Mouse (Mus musculus) cortical plate, adult 2 months (tissue): Measurements from ENCODE around the gene Tmem56. TPM values are rescaled to one million over a fixed set of nuclear protein-coding genes. Genes with fewer than 3 reads are reported as not detected.

ENCODE experiments used
- H3K27ac ChIP-seq: fragments of 200-500 bp; 2 replicates; pipeline ENCODE4 v1.5.1; 2012; ENCODE audit warnings: low read length, control low read depth, inconsistent platforms; ENCODE audit not compliant: insufficient read depth
- H3K4me1 ChIP-seq: fragments of 200-500 bp; 2 replicates; pipeline ENCODE4 v1.6.1; 2011; ENCODE audit warnings: low read length; ENCODE audit not compliant: control insufficient read depth, insufficient read depth
- H3K4me3 ChIP-seq: fragments of 200-500 bp; 2 replicates; pipeline ENCODE4 v1.5.1; 2011; ENCODE audit warnings: mild to moderate bottlenecking, low read length, control low read depth; ENCODE audit not compliant: insufficient read depth
- CTCF ChIP-seq: fragments of 200-500 bp; IDR thresholded peaks from 2 replicates; pipeline ENCODE4 v1.5.1; 2011; ENCODE audit warnings: mild to moderate bottlenecking, control low read depth, low read length; ENCODE audit not compliant: insufficient read depth; ENCODE audit errors: extremely low read depth
- POLR2A ChIP-seq: fragments of 200-500 bp; IDR thresholded peaks from 2 replicates; pipeline ENCODE4 v1.6.1; 2011; ENCODE audit warnings: mild to moderate bottlenecking, low read length, control low read depth; ENCODE audit not compliant: insufficient read depth; ENCODE audit errors: extremely low read depth
- polyA plus RNA-seq: library from polyadenylated mRNA; depleted of rRNA; stranded (reverse); fragments of >200 nt; gene quantifications from 2 replicates; pipeline ENCODE4 v1.2.3, GENCODE M21; 2012; rRNA removed

Gene Tmem56
- polyA plus RNA-seq, 1 experiment = 25.2 TPM

DNA sequence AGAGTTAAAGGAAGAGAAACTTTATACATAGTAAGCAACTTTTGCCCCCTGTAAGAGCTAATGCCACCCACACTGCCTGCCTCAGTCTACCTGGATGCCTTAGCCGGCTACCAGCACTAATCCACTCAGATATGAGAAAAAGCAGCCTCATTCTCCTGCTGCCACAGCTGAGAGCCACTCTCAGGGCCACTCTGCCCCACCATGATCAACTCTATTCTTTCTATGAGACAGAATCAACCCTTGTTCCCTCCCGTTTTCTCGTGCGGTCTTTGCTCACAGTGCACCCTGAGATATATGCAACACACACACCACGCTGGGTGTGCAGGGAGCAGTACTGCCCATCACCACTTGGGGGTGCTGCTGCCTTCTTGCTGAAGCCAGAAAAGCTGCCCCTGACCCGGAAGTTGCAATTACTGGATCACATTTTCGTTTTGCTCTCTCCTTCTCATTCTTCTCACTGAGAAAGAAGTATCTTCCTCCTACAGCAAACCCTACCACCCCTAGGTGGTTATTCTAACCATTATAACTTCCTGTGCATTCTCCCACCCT is 119.6 kb downstream of the Tmem56 start:
- no peak overlapping the region for H3K4me3 ChIP-seq

DNA sequence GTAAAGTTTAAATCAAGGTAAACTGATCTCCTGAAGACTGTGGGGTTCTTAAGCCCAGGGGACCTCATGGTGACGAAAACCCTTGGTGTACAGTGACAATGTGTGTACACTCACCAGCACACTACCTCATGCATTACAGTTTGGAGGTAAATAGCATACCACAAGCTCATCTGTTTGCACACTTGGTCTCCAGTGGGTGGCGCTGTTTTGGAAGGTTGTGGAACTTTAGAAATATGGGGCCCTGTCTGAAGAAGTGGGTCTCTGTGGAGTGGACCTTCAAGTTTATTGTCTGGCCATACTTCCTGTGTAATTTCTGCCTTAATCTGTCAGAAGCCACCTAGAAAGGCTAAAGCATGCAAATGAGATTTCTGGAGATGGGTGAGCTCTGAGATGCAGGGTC is 121.2 kb downstream of the Tmem56 start:
- TF ChIP-seq CTCF (peak; percentile 25; the same call in 1 of the 2 replicates), POLR2A (no peak)
- no peaks in the 10 kb centered on the region for H3K4me1 ChIP-seq
- H3K27ac ChIP-seq = no peak overlapping the region
- no peak overlapping the region for H3K4me3 ChIP-seq

More for the DNA sequence above, 119.6 kb downstream of the Tmem56 start:
- no peak overlapping the region for H3K27ac ChIP-seq
- TF ChIP-seq POLR2A (no peak), CTCF (peak; percentile 70)
- no peaks in the 10 kb centered on the region for H3K4me1 ChIP-seq

DNA sequence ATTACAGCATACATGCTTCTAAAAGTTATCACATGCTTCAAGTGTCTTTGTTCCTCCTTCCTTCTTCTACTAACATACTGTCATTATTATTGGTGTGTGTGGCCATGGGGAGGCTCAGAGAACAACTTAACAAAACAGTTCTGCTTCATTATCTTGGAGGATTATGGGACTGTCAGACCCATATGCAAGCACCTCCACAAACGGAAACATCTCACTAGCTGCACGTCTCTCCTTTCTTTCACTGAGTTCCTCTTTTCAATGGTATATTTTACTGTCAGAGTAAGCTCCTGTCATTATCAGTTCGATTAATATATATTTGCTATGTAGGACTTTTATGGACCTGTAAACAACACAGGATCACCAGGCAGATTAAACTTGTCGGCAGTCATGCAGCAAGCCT is 122.5 kb downstream of the Tmem56 start:
- no peak overlapping the region for H3K27ac ChIP-seq
- H3K4me1 ChIP-seq = no peaks in the 10 kb centered on the region
- no peak overlapping the region for H3K4me3 ChIP-seq
- TF ChIP-seq POLR2A (no peak), CTCF (no peak)

DNA sequence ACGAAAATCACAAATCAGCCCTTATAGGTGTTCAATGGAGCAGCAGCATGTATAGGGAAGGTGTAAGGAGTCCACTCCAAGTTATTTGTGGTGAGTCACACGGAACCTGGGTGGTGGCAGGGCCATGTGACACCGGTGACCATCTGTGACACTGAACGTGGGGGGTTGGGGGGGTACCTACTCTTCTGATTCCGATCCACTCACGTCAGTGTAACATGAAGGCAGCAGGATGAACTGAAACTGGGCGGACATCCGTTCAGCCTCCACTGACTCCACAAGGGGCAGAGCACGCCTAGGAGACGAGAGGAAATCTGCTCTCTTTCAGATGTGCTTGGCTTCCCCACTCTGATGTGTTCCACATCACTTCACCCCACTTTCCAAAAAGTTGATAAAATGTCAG is 123.3 kb downstream of the Tmem56 start:
- no peak for TF ChIP-seq CTCF
- no peak for TF ChIP-seq POLR2A
- H3K4me1 ChIP-seq = no peaks in the 10 kb centered on the region
- H3K27ac ChIP-seq = no peak overlapping the region
- no peak overlapping the region for H3K4me3 ChIP-seq

DNA sequence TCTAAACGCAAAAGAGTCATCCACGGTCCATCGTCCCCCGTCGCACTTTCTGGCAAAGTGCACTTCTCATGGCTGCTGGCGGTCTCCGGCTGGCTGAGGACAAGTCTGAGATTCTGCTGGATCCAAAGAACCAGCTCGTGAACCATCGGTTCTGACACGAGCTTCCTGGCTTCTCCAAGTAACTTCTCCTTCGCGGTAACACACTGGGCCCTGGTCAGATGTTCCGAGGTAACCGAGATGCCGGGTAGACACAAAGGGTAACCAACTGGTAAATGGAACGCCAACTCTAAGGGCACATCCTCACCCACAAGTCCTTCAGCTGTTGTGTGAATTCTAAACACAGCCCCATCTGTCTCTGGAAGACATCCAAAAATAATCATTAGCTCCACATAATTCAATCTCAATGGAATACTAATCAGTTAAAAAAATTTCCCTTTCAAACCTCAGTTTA is 124.0 kb downstream of the Tmem56 start:
- TF ChIP-seq CTCF (no peak), POLR2A (no peak)
- H3K4me1 ChIP-seq = no peaks in the 10 kb centered on the region
- H3K27ac ChIP-seq = no peak overlapping the region
- no peak overlapping the region for H3K4me3 ChIP-seq

DNA sequence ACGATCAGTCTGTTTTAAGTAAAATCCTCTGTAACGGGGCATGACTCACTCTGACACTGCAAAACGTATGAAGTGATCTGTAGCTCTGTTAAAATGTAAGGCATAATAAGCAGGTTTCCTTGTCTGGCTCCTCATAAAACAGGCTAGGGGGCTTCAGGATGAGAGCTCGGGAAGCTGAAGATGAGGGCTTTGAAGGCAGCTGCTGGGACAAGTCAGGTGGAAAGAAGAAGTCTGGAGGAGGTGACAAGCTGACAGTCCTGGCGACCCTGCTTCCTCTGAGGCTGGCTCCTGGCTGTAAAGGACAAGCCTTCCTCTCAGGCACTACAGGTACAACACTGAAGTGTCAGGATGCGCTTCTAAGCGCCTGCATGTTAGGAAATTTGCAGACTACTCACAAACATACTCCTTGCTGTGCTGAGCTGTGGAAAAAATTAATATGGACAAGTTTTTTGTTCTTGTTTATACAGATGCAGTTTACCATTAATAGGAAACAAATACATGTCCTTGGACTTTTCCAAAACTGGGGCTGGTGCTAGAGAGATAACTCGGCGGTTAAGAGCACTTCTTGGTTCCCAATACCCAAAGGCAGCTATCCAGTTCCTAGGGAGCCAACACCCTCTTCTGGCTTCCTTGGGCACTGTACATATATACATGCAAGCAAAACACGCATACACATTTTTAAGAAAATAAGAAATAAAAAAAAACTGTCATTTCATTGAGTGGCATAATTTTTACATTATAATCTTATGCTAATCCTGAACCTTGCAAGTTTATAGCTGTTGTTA is 125.2 kb downstream of the Tmem56 start:
- H3K4me1 ChIP-seq = no peaks in the 10 kb centered on the region
- no peak for TF ChIP-seq CTCF
- no peak for TF ChIP-seq POLR2A
- 0 out of 2 replicates have a peak overlapping the region, but pooled peaks have one; percentile 26 for H3K27ac ChIP-seq
- H3K4me3 ChIP-seq = no peak overlapping the region

DNA sequence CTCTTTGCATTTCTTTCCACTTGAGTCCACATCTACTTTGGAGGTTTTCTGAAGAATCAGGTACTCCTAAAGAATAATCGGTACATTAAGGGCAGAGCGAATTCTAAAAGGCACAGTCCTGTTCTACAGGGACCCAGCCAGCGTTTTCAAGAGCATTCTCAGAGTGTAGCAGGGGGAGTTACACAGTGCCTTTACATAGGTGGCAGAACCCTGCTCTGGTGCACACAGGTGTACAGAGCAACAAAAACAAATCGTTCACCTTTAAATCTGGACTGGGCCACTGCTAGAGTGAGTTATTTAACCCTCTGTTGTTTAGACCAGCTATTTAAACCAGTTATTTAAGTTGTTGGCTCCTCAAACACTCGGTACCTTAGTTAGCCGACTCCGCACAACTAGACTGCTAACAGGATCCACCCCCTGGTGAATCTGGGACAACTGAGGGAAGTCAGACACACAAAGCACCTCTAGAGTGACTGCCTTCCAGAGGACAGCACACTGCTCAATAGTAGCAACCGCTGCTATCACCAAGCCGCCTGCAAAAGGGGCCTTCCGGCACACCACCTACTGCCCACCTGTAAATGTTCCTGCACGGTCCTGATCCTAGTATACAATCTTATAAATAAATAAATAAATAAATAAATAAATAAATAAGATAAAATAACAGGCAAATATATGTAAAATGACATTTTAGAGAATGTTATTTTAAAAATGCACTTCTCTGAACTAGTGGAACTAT is 126.3 kb downstream of the Tmem56 start:
- no peak overlapping the region for H3K27ac ChIP-seq
- no peak for TF ChIP-seq POLR2A
- no peak for TF ChIP-seq CTCF
- H3K4me1 ChIP-seq = no peaks in the 10 kb centered on the region
- H3K4me3 ChIP-seq = no peak overlapping the region

DNA sequence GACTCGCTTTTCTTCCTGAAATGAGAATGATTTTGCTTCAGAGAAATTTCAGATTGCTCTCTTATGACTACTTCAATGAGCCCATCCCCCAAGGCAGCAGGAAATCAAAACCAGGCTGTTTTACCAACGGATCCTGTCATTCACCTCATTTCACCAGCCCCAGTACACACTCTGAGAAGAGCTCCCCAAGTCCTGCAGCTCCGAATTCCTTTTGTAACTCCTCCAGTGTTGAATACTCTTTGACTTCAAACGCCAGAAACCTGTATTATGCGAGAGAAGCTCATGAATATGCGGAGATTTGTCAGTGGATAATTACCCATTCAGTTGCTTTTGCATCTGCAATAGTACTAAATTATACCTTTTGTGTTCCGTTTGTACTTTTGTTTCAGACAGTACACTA is 126.9 kb downstream of the Tmem56 start:
- Histone ChIP-seq H3K27ac (no peak overlapping the region), H3K4me3 (no peak overlapping the region), H3K4me1 (no peaks in the 10 kb centered on the region)
- no peak for TF ChIP-seq CTCF
- TF ChIP-seq POLR2A = no peak

Other genes with a start within 250 kb of the Tmem56 start
- 5.9 and 7.9 TPM in 2 replicates for gene Rwdd3, start 111.4 kb downstream of the Tmem56 start, polyA plus RNA-seq
- gene Alg14, start 8.7 kb upstream of the Tmem56 start, polyA plus RNA-seq = 15.2 and 20.2 TPM in 2 replicates
- gene Cnn3, start 143.4 kb upstream of the Tmem56 start, polyA plus RNA-seq = 121 and 130 TPM in 2 replicates
- gene Slc44a3, start 249.3 kb upstream of the Tmem56 start, polyA plus RNA-seq = 0.08 TPM in 1 of 2 replicates, not detected in the other